Mouse (Mus musculus): ENCODE data around the gene Cybrd1. TPM values are rescaled to one million over a fixed set of nuclear protein-coding genes. Genes with fewer than 3 reads are reported as not detected.

Gene Cybrd1
- total RNA-seq, 2 experiments from 2014 or later, result 5.5 to 7.0 TPM

DNA sequence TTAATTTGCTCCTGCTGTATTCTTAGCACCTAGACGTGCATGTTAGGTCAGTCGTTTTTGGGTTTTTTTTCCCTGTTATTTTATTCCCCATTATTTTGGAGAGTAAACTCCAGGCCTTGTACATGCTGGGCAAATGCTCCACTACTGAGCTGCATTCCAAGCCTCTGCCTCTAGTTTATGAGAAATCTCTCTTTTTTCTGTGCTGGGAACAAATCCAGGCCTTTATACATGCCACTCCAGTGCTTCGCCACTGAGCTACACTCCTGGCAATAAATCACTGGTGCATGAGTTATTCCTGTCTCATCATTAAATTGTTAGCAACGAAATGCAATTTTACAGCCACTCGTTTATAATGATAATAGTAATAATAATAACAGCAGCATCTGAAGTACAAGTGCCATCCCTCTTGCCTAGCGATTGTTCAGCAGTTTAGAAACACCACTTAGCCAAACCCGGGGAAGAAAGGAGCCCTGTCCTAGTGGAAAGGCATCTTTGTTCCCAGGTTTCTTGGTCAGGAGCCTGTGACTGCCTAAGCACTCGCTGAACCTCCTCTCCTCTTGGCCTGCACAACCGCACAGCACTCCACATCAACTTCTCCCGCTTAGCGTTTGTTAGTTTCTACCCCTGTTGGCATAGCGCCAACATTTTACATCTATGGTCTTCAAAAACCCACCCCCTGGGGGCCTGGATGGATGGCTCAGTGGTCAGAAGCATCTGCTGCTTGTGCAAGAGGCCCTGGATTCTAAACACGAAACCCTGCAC lies 4.7 kb downstream of the Cybrd1 start:
- no peak for DNase-seq (ENCODE audit: low spot score in 2 of 2)

DNA sequence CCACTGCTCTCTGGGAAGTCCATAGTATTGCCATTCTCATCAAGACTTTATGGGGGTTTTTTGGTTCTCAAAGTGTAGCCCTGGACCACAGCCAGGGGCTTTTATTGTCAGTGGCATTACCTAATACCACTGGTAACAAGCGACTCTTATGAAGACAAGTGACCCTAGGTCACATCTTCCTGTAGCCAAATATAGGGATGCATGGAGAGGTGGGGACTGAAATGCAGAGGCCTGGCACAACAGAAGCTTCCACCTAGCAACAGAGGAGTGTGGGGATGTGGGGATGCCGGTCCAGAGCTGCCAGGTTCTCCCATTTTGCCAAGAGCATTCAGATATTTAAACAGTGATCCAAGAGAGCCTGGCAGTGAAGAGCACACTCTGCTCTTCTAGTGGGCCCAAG lies 5.9 kb downstream of the Cybrd1 start:
- DNase-seq (ENCODE audit: low spot score in 2 of 2), result no peak

DNA sequence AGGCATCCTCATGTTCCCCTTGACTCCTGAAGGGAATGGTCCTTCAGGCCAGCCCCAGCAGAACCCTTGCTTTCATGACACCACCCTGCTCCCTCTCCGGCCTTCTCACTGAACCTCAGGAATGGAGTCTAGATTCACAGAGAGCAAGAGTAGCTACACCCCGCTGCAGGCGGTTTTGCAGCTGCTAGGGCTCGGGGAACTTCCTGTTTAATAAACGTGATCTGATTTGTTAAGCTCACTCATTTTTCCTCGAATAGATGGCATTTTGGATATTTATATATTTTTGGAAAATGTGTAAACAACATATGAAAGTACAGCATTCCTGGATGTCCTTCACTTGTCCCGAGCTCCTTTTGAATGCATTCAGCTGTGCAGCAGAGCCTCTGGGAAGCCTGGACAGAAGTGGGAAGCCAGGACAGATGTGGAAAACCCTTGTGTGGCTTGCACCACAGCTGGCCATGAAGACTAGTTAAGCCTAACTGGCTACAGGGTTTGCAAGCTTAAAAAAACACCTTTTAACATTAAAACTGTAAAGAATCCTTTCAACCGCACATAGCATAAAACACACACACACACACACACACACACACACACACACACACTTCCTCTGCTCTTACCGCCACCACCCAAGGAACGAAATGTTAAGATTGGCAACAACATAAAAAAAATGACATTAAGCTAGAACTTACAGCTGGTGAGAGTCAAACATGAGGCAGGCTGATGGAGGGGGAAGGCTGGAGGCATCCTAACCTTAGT lies 10.2 kb downstream of the Cybrd1 start:
- DNase-seq (ENCODE audit: low spot score in 2 of 2), result no peak

DNA sequence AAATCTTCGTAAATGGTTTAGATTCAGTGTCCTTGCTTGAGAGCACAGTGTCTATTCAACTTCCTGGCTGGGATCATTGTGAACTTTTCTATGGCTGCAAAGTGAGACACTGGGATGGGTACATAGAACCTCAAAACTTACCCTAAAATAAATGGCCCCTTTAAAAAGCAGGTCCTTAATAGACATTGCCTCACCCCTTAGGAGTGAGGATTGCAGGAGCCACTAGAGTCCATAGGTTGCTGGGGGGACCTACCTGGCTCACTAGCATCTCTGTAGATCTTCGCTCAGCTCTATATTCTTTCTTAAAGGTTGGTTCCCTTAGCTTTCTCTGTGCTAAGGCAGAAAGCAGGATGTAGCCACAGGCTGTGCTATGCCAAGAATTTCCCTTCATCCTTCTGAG lies 12.6 kb downstream of the Cybrd1 start:
- DNase-seq (ENCODE audit: low spot score in 2 of 2), result no peak

DNA sequence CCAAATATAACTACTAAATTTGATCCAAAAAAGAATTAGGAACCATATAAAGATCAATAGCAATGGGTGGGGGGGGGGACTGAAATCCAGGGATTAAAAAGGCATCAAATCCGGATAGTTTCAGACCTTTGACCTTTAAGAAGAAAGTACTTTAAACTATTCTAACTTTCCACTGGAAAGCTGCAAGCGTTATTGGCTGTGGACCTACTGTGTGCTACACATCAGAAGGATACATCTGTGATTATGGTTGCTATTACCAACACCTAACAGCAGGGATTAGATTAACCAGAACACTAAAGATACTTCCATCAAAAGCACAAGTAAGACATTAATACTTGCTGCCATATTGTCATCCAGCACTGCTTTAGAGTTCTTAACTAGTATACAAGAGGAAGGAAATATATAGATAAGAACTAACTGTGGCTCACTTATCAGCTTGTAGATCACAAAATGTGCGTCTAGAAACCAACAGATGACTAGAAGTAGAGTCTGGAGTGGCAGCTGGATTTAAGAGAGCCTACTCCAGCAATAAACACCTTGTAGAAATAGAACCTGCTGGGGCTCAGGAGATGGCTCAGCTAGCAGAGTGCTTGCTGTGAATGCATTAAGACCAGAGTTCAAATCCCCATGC lies 14.3 kb downstream of the Cybrd1 start:
- DNase-seq (ENCODE audit: low spot score in 2 of 2), result no peak

DNA sequence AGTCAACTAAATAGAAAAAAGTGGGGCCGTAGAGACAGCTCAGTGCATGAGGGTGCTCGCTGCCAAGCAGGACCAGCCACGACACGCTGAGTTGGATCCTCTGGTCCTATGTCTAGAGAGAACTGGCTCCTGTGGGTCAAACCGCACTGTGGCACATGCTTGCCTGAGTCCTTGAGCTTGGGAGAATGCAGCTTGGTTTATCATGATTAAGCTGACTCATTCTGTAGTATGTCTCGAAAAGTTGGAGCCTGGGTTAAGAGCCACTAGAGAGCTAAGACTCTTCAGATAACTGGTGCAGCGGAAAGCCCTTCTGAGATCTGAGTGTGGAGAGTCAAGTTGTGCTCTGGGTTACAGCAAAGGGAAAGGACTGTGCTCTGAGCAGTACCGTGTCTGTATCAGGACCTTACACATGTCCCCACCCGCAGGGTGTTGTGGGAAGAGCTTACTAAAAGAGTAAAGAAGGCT lies 16.4 kb downstream of the Cybrd1 start:
- DNase-seq (ENCODE audit: low spot score in 2 of 2), result no peak

DNA sequence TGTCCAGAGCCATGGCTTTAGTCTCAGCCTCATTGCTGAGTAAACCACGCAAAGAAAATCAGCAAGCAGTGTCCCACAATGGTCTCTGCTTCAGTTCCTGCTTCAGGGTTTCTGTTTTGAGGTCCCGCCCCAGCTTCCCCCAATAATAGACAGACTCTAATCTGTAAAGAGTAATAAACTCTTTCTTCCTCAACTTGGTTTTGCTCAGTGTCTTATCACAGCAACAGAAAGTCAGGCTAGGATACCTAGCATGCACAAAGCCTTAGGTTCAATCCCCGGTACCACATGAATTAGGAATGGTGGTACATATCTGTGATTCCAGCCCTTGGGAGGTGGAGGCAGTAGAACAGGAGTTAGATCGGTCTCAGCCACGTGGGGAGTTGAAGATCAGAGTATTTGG lies 17.1 kb downstream of the Cybrd1 start:
- DNase-seq (ENCODE audit: low spot score in 2 of 2), result no peak

DNA sequence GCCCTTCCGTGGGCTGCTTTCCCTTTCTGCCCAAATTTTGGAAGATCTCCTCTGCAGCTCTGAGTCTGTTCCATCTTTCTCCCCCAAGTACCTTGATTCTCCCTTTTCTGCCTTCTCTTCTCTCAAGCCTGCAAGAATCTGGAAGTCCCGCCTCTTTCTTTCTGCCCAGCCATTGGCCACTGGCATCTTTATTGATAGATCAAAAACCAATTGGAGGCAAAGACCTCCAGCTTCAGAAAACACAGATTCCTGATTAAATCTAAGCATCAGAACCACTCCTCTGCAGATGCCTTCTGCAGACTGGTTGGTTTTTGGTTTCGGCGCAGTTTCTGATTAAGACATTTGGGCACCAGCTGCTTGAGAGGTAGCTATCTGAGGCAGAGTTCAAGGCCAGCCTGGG lies 22.9 kb downstream of the Cybrd1 start:
- no peak for DNase-seq (ENCODE audit: low spot score in 2 of 2)

DNA sequence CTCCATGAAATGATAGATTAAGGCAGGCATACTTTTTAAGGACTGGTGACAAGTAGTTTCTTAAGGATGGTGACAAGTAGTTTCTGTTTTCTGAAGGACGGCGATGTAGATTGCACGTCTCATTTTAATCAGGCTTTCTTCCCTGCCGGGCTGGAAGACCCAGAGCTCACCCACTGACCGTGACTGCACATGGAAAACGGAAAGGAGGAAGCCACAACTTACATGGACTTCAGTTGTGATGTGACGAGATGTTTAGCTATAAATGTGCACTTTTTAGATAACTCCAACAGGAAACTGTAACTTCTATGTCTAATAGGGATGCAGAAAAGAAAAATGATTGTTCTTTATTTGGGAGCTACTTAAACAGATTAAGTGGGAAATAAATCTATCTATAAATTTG lies 24.7 kb downstream of the Cybrd1 start:
- no peak for DNase-seq (ENCODE audit: low spot score in 2 of 2)

DNA sequence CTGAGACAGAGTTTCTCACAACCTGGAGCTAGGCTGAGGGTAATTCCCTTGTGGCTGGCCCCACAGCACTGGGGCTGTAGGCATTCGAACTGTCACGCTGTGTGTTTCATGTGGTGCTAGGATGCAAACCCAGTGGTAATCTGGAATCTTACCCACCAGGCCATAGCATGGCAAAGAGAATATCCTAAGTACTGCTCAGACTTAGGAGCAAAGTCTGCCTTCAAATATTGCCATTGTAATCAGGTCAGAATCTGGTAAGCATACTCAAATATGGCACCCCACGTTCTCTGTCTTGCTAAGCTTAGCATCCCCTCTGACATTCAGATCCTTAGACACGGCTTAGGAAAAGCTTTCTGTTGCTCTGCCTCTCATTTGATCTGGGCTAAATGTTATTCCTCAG lies 28.1 kb downstream of the Cybrd1 start:
- no peak for DNase-seq (ENCODE audit: low spot score in 2 of 2)

DNA sequence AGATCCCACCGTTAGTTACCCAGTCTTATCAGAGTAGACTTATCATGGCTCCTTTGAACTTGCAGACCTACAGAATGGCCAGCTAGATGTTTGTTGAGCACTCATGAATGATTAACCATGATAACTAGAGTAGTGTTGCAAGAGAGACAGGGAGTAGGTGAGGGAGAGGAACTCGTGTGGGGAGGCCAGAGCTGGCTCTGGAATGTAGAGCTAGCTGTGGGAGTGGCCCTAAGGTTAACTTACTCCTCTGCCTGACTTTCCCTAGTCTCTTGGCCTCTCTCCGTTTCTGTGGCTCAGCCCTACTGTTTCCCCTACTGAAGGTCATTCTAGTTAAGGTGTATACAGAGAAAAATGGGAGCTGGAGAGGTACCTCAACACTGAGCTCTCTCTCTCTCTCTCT lies 28.5 kb downstream of the Cybrd1 start:
- DNase-seq (ENCODE audit: low spot score in 2 of 2), result no peak

DNA sequence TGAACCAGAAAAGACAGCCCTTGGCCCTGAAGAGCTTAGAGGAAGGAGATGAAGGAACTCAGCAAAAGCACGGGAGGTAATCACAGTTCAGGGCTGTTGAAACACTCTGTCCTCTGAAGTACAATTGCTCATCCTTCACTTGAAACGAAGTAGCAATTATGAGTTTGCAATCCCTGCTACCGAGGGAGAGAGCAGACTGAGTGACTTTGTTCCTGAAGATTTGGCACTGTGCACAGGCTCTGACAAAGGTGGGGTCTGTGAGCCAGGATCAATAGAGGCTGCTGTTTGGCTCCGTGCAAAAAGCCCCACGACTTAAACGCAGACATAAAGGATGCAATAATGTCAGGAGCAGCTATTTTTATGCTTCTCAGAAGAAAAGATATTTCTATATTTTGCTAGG lies 30.1 kb downstream of the Cybrd1 start:
- no peak for DNase-seq (ENCODE audit: low spot score in 2 of 2)

DNA sequence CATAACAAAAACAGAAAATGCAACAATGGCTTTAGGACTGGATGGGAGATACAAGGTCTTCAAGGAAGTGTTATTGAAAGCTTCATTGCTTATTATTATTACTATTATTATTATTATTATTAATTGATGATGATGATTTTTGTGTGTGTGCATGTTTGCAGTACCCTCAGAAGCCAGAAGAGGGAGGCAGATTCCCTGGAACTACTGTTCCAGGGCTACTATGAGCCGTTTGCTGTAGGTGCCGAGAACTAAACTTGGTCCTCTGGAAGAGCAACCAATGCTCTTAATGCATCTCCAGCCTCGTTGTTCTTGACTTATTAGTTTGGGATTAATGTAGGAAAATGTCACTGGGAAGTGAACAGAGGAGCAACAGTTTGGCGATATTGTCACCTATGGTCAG lies 34.4 kb downstream of the Cybrd1 start:
- DNase-seq (ENCODE audit: low spot score in 2 of 2), result no peak

DNA sequence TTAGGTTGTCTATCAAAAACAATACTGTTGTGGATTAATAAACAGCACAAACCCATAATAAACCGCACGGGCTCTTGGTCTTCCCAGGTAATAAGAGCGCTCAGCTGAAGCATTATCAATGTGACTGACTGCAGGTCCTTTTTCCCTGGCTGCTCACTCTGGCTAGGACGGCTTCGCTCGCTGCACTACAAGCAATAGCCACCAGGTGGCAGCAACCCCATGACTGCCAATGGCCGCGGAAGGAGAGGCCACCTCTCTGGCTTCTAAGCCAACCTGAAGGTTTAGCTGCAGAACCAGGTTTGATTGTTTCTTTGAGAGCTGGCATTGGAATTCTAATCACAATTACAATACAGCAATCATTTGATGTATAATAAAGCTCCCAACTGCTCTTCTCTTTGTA lies 37.8 kb downstream of the Cybrd1 start:
- DNase-seq (ENCODE audit: low spot score in 2 of 2), result peak; percentile 53 to 61

DNA sequence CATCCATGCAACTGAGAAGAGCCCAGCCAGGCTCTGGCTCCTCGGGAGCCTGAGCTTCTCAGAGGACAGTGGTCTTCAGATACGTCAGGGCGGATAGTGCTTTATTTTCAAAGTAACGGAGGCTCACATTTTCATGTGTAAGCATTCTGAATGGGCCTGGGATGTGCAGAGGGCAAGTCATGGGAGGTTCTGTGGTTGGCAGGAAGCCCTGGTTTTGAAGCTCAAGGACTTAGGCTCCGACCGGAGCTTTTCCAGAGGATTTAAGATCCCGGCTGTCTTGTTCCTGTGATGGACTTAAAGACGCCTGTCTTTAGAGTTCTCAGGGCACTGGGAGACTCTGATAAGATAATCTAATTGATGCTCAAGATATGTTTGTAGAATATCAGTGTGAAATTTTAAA lies 38.7 kb downstream of the Cybrd1 start:
- DNase-seq (ENCODE audit: low spot score in 2 of 2), result no peak

DNA sequence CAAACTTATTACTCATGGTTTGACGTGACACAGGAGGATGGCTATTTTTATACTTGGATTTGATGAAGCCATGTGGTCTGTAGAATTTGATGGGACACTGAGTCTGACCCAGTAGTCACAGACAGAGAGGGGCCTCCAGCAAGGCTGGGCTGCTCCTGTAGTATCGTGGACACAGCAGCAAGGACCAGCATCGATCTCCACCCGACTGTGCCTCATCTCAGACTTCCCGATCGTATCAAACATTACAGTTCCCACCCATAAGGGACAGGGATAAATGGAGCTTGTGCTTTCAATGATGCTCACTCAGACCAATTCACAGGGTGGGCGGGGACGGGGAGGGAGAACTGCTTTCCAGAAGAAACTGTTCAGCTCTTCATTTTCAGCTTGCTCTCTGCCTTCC lies 40.2 kb downstream of the Cybrd1 start:
- no peak for DNase-seq (ENCODE audit: low spot score in 2 of 2)

DNA sequence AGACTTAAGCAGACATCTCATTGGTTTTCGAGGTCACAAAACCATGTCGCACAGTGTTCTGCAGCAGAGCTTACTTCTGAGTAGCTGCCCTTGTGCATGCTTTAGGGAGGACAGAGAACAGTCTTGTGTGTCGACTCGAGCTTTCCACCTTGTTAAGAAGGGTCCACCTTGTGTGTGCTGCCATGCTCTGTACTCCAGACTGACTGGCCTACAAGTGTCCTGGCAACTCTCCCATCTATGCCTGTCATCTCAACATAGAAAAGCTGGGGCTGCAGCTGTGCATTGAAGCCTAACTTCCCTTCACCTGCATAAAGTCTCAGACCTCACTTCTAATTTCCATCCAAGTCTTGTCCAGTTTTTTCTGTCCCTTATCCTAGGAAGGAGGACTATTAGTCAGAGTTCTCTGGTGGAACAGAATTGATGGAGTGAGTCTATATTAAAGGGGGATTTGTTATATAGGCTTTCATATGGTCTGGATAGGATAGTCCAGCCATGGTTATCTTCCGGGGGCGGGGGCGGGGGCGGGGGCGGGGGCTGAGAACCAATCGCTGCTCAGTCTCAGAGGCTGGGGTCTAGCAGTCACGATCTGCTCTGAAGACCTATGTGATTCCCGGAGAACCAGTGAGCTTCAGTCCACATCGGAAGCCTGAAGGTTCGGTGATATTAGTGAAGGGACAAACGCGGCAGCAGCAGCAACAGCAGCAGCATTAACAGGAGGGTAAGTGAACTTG lies 42.0 kb downstream of the Cybrd1 start:
- DNase-seq (ENCODE audit: low spot score in 2 of 2), result no peak

DNA sequence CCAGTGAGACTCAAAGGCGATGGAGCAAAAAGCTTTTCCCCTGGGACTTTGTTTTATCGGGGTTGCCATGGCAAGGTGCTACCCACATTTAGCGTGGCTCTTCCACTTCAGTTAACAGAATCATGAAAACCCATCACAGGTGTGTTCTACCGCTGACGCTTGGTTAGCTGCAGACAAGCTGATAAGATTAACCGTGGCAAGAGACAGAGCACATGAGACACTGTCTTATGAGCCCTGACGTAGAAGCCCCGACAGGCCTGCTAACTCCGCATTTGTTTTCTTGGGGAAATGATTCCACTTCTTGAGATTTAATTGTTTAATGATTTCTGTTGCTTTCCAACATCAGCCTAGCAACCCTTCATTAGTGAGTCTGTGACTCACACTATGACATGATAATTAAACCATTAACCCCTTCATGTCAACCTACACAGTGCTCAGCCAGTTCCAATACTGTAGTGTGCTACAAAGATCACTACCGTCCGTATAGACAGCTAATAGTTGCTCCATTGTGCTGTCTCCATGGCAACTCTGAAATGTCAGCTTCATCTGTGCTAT lies 42.7 kb downstream of the Cybrd1 start:
- DNase-seq (ENCODE audit: low spot score in 2 of 2), result no peak

DNA sequence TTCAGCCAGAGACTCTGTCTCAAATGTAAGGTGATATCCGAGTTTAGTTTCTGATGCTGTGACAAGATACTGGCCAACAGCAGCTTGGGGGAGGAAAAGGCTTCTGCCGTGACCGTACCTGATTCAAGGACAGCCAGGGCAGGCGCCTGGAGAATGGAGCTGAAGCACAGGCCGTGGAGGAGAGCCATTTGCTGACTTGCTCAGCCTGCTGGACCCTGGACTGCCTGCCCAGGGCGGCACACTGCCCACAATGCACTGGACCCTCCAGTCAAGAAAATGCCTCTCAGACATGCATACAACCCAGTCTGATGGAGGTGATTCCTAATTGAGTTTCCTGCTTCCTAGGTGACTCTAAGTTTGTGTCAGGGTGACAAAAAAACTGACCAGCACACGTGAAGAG lies 43.8 kb downstream of the Cybrd1 start:
- DNase-seq (ENCODE audit: low spot score in 2 of 2), result no peak

DNA sequence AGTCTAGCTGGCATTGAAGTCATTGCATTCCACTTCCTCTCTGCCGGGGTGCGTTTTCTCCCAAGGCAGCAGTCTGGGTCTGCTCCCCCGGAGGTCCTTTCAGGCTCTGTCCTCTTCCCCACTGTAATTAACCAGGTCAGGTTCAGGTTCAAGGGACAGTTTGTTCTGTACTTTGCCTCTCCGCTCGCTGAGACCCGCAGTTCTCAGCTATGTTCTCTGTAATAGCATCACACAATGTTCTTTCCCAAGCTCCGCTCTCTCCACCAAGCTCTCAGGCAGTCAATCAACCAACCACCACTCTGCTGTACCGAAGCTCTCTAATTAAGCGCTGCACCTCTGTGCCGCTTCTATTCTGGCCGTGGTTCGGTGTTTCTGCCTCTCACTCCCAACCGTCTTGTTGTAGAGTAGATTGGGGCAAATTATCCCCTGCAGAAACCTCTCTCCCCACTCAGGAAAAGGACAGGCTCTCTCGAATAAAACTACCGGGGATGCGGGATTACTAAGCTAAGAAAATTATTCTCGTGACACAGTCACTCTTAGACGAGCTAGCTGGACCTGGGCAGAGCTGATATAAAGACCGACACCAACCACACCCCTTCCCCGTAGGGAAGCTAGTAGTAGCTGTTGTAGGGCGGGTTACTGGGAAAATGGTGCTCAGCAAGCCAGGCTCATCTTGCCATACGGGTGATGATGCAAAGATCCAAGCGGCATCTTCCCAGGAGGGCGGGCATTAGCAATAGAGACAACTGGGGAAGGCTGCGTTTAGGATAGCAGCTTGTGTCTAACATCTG lies 45.3 kb downstream of the Cybrd1 start:
- no peak for DNase-seq (ENCODE audit: low spot score in 2 of 2)

DNA sequence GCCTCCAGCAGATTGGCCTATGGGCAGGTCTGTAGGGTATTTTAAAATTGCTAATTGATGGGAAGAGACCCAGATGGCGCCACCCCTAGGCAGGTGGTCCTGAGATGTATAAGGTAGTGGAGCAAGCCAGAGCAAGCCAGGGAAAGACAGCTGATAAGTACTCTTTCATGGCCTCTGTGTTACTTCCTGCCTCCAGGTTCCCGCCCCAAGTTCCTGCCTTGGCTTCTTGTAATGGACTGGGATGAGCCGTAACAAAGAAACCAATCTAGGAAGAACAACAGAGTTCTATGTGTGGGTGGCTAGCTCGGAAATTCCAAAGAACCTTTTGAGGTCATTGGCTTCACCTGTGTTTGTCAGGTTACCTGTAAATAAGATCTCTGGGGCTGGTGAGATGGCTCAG lies 49.5 kb downstream of the Cybrd1 start:
- DNase-seq (ENCODE audit: low spot score in 2 of 2), result no peak

All from gastrocnemius, postnatal 4 days (tissue).